Mouse (Mus musculus) erythroid progenitor cell, adult 5-6 weeks (primary cell): Measurements from ENCODE around the gene Maff. TPM values are rescaled to one million over a fixed set of nuclear protein-coding genes. Genes with fewer than 3 reads are reported as not detected.

Experiments
- ATAC-seq: replicated peaks from 2 replicates; pipeline ENCODE4 v1.8.0; 2016; ENCODE audit warnings: moderate number of reproducible peaks, mild to moderate bottlenecking, moderate TSS enrichment, inconsistent platforms; ENCODE audit not compliant: poor library complexity, low FRiP score, severe bottlenecking
- total RNA-seq, 2 experiments: library from RNA; stranded (forward) in 1 of 2; stranded (reverse) in 1 of 2; fragments of 150-400 nt in 1 of 2; fragments of 186-747, 209-891 nt in 1 of 2; gene quantifications; 2 replicates each; pipeline versions ENCODE4 v1.2.3 to v1.2.4; 2015 to 2017; ENCODE audit warnings: low replicate concordance in 2 of 2

The Maff gene
- total RNA-seq, 2 experiments from 2014 or later = not detected

DNA sequence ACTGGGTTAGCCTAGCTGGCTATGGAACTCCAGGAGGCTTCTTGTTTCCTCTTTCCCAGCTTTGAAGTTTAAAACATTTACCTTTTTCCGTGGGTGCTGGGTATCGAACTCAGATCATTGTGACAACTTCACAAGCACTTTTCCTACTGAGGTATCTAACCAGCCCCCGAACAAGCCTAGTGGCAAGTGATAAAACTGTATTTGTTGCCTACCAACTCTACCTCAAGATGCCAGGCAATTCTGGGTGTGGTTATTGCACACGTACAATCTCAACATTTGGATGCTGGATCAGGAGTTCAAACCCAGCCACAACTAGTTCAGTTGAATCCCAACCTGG lies 17.5 kb upstream of the Maff start:
- no peak for ATAC-seq

- no peak for ATAC-seq
Observed at GRCm38 (mm10) chr15:79329346-79329978, 17.0 kb upstream of the Maff start.

- no peak for ATAC-seq
Observed at GRCm38 (mm10) chr15:79329979-79330363, 16.4 kb upstream of the Maff start.

GRCm38 (mm10) chr15:79330521-79330920 lies 15.9 kb upstream of the Maff start:
- no peak for ATAC-seq

DNA sequence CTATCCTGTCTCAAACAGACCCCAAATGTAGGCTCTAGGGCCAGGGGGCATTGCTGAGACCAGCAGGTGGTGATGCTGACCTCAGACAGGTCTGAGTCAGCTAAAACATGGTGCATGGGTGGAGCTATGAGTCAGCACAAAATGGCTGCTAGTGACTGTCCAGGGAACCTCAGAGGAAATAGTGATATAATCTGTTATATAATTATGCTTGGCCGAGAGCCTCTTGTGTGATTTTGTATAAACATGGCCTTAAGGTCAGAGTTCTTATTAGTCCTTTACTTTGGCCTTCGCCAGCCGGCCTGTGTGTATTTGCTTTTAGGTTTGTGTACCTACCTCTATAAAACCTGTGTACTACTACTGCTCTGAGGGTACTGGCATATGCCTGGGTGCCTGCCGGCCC lies 13.0 kb upstream of the Maff start:
- ATAC-seq = peak; percentile 83

GRCm38 (mm10) chr15:79335061-79335655 lies 11.3 kb upstream of the Maff start:
- no peak for ATAC-seq

- no peak for ATAC-seq
Observed at GRCm38 (mm10) chr15:79338978-79339377, 7.4 kb upstream of the Maff start.

GRCm38 (mm10) chr15:79342641-79343337 lies 3.6 kb upstream of the Maff start:
- ATAC-seq = no peak

DNA sequence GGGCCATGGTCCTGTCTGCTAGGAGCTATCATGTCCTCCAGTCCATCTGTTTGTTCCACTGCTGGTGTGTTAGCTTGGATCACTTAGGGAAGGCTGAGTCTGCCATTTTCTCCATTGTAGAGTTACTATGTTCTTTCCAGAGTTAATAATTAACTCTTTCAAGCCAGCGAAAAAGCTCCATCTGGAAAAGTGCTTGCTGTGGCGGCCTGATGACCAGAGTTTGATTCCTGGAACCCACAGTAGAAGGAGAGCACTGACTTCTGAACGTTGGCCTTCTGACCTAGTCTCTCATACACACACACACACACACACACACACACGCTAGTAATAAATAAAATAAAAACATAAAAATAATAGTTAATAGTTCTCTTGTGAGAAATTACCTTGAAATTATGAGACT lies 1.8 kb upstream of the Maff start:
- ATAC-seq = no peak

DNA sequence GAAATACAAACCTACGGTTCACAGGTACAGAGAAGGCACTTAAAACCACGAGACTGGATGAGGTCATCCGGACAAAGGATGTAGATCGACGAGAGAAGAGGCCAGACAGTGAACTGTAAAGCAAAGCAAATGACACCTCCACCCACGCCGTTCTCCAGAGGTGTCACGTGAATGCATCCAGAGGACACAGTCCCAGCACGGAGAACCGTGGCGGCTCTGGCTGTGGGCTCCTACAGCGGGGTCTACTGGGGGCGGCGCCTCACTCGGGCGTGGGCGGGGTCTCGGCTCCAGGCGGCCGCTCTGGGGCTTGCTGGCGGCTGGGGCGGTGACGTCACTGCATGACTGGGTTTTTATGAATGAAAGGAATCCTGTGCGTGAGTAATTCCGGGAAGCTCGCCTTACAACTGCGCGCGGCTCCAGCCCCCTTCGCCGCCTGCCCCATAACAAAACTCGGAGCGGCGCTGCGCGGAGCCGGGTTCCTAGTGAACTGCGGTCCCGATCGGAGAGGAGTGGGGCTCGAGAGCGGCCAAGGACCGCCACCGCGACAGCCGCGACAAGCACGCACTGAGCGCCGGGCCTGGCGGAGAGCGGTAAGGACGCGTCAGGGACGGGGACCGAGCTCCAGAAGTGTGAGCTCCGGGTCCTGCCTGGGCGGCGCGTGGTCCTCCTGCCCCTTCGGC lies 884 bp downstream of the Maff start:
- no peak for ATAC-seq

GRCm38 (mm10) chr15:79347845-79348506 lies 1.6 kb downstream of the Maff start:
- ATAC-seq = 0 out of 2 replicates have a peak, but pooled peaks have one; percentile 53

DNA sequence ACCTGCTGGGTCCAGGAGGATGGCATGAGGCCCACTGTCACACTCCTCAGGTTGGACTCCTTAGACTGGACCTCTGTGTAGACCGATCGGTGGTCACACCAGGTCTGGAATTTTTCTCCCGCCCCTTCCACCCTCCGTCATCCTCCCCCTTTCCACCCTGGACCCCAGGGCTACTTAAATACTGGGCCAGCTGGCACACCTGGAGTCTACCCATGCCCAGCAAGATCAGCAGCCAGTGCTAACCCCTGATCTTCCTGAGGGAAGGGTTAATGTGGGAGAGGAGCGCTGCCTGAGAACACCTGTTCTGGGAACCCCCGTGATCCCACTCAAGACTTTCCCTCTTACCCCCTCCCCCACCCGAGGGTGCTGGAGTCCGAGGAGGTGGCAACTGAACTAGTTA lies 2.2 kb downstream of the Maff start:
- no peak for ATAC-seq

GRCm38 (mm10) chr15:79350866-79351265 lies 4.4 kb downstream of the Maff start:
- no peak for ATAC-seq

DNA sequence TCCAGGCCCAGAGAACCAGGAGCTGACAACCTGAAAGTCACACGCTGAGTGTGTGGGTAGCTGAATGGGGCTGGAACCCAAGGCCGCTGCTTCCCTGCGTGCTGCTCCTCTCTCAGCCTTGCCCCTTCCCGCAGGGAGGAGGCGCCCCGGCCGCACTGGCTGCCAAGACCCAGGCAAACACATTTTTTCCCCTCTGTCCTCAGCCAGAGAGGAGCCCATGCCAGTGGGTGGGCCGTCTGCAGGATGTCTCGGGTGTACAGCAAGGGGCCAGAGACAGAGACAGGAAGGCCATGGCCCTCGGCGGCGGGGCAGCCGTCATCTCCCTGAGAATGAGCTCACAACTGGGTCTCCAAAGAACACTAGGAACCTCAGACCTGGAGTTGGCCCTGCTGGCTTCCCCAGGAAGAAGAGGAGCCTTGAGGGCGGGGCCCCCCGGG lies 4.9 kb downstream of the Maff start:
- no peak for ATAC-seq

DNA sequence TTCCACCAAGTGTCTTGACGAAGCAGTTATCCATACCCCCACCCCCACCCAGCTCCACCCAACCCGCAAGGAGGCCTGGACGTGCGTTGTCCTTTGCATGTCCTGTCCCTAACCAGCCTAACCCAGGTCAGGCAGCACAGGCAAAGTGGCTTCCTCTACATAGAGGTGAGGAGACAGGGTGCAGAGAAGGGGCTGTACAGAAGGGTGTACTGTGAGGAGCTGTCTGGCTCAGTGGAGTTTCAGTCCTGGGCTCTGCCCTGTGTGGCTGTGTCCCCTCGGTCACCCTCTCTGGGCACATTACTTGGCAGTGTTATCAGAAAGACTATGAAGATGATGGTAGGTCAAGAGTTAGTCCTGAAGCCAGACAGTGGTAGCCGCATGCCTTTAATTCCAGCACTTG lies 6.1 kb downstream of the Maff start:
- no peak for ATAC-seq

GRCm38 (mm10) chr15:79353690-79354305 lies 7.4 kb downstream of the Maff start:
- no peak for ATAC-seq

- ATAC-seq = no peak
Observed at GRCm38 (mm10) chr15:79354619-79355018, 8.2 kb downstream of the Maff start.

DNA sequence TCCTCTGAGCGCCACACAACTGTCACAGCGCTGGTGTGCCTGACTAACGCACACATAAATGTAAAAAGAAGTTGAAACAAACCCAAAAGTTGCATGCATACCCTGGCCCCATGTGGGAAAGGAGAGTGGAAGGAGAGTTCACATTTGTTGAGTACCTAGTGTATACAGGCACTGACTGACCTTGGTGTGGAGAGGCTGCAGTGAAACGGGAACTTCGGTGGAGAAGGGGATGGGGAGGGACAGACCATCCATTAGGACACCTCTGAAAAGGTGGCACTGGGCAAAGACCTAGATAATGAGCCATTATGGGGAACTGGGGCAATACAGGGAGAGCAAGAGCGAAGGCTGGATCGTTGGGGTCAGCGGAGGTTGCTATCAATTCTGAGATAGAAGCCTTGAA lies 10.1 kb downstream of the Maff start:
- ATAC-seq = no peak

- ATAC-seq = peak; percentile 47; the same call in 1 of the 2 replicates
Observed at GRCm38 (mm10) chr15:79357036-79357911, 10.9 kb downstream of the Maff start.
